Mouse (Mus musculus): ENCODE measurements around the gene Vps41. TPM values are rescaled to one million over a fixed set of nuclear protein-coding genes. Genes with fewer than 3 reads are reported as not detected.

Vps41 gene
- polyA plus RNA-seq, 1 experiment from 2014 or later, result 34.5 TPM

DNA sequence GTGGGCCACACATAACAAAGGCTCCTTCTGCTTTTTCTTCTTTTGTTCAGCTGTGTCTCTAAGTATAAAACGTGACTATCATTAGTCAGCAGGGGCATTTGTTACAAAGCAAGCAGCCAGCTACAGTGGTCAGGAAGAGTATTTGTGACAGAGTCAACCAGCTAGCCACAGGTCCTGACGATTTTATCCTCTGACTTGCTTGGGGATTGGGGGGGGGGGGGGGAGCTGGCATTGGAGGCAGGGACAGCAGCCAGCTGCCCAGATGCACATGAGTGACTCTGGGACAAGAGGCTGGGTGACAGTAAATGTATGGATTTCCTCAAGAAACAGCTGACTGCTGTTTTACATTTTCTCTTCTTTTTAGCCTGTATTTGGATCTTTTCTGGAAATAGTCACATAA lies 50.8 kb downstream of the Vps41 start:
- ATAC-seq, result no peak
- WGBS, result 13% methylated on average over 2 of the region's 2 CpGs
- Histone ChIP-seq H3K9ac (replicated peaks; ENCODE audit: low read depth) (no peak overlapping the region), H3K9me3 (ENCODE audit: low read length) (no peaks in the 10 kb centered on the region), H3K4me2 (replicated peaks; ENCODE audit: low read depth, low read length) (no peak overlapping the region), H3K27ac (ENCODE audit: low read length) (no peak overlapping the region), H3K36me3 (ENCODE audit: insufficient read depth, low read length) (no peaks in the 10 kb centered on the region), H3K4me1 (ENCODE audit: insufficient read depth, low read depth, low read length) (no peaks in the 10 kb centered on the region), H3K4me3 (ENCODE audit: low read depth, low read length) (no peak overlapping the region), H3K27me3 (replicated peaks; ENCODE audit: insufficient read depth, low read length) (no peaks in the 10 kb centered on the region)
- no peak for TF ChIP-seq CTCF (IDR thresholded peaks at IDR 0.05)
- no peak for DNase-seq (ENCODE audit: low spot score)

DNA sequence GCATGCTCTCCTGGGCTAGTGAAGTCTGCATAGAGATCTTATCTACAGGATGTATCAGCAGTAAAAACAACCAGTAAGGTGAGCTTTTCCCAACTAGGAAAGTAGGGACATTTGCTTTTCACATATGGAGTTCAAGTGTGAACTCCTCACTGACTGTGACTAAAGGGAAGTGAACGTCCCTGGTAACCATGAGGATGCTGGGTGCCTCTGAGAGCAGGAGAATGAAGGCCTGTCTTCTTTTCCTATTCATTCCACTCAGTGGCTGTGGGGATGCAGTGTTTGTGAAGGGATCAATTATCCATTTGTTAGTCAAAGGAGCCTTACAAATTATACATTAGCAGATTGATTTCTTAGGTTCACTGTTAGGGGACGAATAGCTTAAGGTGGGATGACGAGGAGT lies 51.4 kb downstream of the Vps41 start:
- Histone ChIP-seq H3K27me3 (replicated peaks; ENCODE audit: insufficient read depth, low read length) (no peaks in the 10 kb centered on the region), H3K27ac (ENCODE audit: low read length) (no peak overlapping the region), H3K9me3 (ENCODE audit: low read length) (no peaks in the 10 kb centered on the region), H3K4me1 (ENCODE audit: insufficient read depth, low read depth, low read length) (no peaks in the 10 kb centered on the region), H3K36me3 (ENCODE audit: insufficient read depth, low read length) (no peaks in the 10 kb centered on the region), H3K9ac (replicated peaks; ENCODE audit: low read depth) (no peak overlapping the region), H3K4me2 (replicated peaks; ENCODE audit: low read depth, low read length) (no peak overlapping the region), H3K4me3 (ENCODE audit: low read depth, low read length) (no peak overlapping the region)
- no peak for ATAC-seq
- WGBS, result 59% methylated on average over 3 of the region's 3 CpGs
- no peak for DNase-seq (ENCODE audit: low spot score)
- TF ChIP-seq CTCF (IDR thresholded peaks at IDR 0.05) (no peak), EP300 (IDR thresholded peaks at IDR 0.05) (no peak)

DNA sequence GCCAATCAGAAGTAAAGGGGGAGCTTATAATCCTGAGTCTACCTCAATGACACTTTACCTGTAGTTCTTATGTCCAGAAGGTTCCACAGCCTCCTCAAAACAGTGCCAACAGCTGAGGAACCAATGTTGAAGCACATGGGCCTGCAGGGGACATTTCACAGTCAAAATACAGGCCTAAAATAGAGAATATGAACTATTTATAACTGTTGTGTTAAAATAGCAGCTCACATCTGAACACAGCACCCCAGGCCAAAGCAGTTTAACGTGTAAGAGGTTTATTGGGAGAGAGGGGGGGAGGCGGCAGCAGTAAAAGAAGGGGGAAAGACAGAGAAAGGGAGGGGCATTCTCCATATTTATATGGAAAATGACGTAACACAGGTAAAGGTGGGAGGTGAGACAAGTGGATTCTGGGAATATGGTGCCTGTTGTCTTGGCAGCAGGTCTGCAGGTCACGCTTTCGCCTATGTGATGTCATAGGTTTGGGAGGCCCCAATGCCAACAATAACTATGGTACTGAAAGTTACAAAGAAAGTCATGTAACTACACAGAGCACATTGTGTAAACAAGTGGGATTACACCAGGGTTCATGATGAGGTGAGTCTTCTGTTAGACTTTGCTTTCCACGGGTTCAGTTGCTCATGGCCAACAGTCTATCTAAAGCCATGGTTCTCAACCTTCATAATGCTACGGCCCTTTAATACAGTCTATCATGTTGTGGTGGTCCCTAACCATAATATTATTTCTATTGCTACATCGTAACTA lies 56.5 kb downstream of the Vps41 start:
- DNase-seq (ENCODE audit: low spot score) (no peak), ATAC-seq (no peak)
- H3K4me1 ChIP-seq (ENCODE audit: insufficient read depth, low read depth, low read length), result no peaks in the 10 kb centered on the region
- no peak overlapping the region for H3K9ac ChIP-seq (replicated peaks; ENCODE audit: low read depth)
- WGBS, result 86% methylated on average over 8 of the region's 8 CpGs
- H3K4me3 ChIP-seq (ENCODE audit: low read depth, low read length), result no peak overlapping the region
- H3K9me3 ChIP-seq (ENCODE audit: low read length), result no peaks in the 10 kb centered on the region
- H3K27ac ChIP-seq (ENCODE audit: low read length), result no peak overlapping the region
- no peak overlapping the region for H3K4me2 ChIP-seq (replicated peaks; ENCODE audit: low read depth, low read length)
- H3K36me3 ChIP-seq (ENCODE audit: insufficient read depth, low read length), result no peaks in the 10 kb centered on the region
- TF ChIP-seq CTCF (IDR thresholded peaks at IDR 0.05) (no peak), EP300 (IDR thresholded peaks at IDR 0.05) (no peak)
- no peaks in the 10 kb centered on the region for H3K27me3 ChIP-seq (replicated peaks; ENCODE audit: insufficient read depth, low read length)

DNA sequence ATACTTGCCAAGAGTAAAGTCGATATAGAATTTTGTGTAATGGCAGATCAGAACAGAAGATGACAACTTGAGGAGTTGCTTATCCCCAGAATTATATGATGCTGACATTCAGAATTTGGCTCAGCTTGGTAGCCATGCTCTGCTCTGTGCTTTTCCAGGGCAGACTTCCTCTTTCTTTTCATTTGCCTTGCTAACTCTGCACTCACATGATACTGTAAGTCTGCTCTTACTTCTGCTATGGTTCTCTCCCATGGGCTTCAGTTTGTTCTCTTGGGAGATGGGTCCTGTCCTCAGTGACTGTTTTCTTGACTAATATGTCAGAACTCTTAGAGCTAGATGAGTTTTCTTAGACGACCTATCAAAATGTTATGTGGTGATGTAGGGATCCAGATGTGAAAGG lies 64.2 kb downstream of the Vps41 start:
- Histone ChIP-seq H3K4me1 (ENCODE audit: insufficient read depth, low read depth, low read length) (no peaks in the 10 kb centered on the region), H3K27me3 (replicated peaks; ENCODE audit: insufficient read depth, low read length) (no peaks in the 10 kb centered on the region), H3K36me3 (ENCODE audit: insufficient read depth, low read length) (no peaks in the 10 kb centered on the region), H3K27ac (ENCODE audit: low read length) (no peak overlapping the region), H3K9ac (replicated peaks; ENCODE audit: low read depth) (no peak overlapping the region), H3K4me3 (ENCODE audit: low read depth, low read length) (no peak overlapping the region), H3K4me2 (replicated peaks; ENCODE audit: low read depth, low read length) (no peak overlapping the region), H3K9me3 (ENCODE audit: low read length) (no peaks in the 10 kb centered on the region)
- DNase-seq (ENCODE audit: low spot score) (no peak), ATAC-seq (no peak)
- no peak for TF ChIP-seq CTCF (IDR thresholded peaks at IDR 0.05)
- no peak for TF ChIP-seq EP300 (IDR thresholded peaks at IDR 0.05)
- WGBS, result 63% methylated on average over 2 of the region's 2 CpGs

DNA sequence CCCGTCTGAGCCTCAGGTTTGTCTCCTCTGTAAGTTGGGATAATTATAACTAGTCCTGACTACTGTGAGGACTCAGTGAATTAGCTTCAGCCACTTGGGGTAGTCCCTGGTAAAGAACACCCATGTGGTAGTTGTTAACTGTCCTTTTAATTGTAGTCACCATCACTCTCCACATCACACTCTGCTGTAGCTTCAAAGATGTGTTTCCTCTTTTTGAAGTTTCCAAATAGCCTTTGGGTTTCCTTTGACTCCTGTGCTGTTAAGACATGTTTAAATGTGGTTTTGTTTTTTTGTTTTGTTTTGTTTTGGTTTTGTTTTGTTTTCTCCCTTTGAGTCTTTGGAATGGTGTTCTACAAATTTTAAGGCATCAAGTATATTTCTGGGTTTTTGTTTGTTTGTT lies 68.6 kb downstream of the Vps41 start:
- H3K9ac ChIP-seq (replicated peaks; ENCODE audit: low read depth), result no peak overlapping the region
- H3K4me1 ChIP-seq (ENCODE audit: insufficient read depth, low read depth, low read length), result no peaks in the 10 kb centered on the region; the same call in 1 of the 2 replicates
- H3K9me3 ChIP-seq (ENCODE audit: low read length), result no peaks in the 10 kb centered on the region
- DNase-seq (ENCODE audit: low spot score) (no peak), ATAC-seq (no peak)
- no peaks in the 10 kb centered on the region for H3K36me3 ChIP-seq (ENCODE audit: insufficient read depth, low read length)
- H3K4me3 ChIP-seq (ENCODE audit: low read depth, low read length), result no peak overlapping the region
- H3K27ac ChIP-seq (ENCODE audit: low read length), result no peak overlapping the region
- 90% methylated on average over 1 of the region's 1 CpGs for WGBS
- H3K27me3 ChIP-seq (replicated peaks; ENCODE audit: insufficient read depth, low read length), result no peaks in the 10 kb centered on the region
- no peak overlapping the region for H3K4me2 ChIP-seq (replicated peaks; ENCODE audit: low read depth, low read length)
- no peak for TF ChIP-seq CTCF (IDR thresholded peaks at IDR 0.05)
- TF ChIP-seq EP300 (IDR thresholded peaks at IDR 0.05), result no peak

DNA sequence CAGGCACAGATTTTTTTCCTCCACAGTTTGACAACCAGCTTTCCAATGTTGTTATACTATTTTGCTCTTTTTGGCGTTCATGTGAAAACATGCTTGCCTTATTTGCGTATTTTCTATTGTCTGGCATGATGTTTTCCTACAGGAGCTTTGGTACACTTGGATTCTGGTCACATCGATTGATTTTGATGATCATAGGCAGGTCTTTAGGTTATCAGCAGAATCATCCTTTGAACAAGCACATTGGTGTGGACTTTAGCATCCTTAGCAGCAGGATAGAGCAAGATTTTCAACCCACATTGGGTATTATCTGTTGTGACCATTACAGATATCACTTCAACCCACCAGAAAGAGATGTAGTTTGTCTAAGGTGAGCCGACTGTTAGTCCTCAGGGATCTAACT lies 71.0 kb downstream of the Vps41 start:
- no peak for TF ChIP-seq EP300 (IDR thresholded peaks at IDR 0.05)
- no peak for TF ChIP-seq CTCF (IDR thresholded peaks at IDR 0.05)
- 85% methylated on average over 4 of the region's 4 CpGs for WGBS
- no peak for ATAC-seq

More for the DNA sequence above, 71.0 kb downstream of the Vps41 start:
- Histone ChIP-seq H3K36me3 (ENCODE audit: insufficient read depth, low read length) (no peaks in the 10 kb centered on the region), H3K27me3 (replicated peaks; ENCODE audit: insufficient read depth, low read length) (no peaks in the 10 kb centered on the region), H3K4me1 (ENCODE audit: insufficient read depth, low read depth, low read length) (no peaks in the 10 kb centered on the region; the same call in 1 of the 2 replicates), H3K4me3 (ENCODE audit: low read depth, low read length) (no peak overlapping the region), H3K9me3 (ENCODE audit: low read length) (no peaks in the 10 kb centered on the region), H3K4me2 (replicated peaks; ENCODE audit: low read depth, low read length) (no peak overlapping the region), H3K9ac (replicated peaks; ENCODE audit: low read depth) (no peak overlapping the region), H3K27ac (ENCODE audit: low read length) (no peak overlapping the region)
- DNase-seq (ENCODE audit: low spot score), result no peak

All from lung, postnatal 0 days (tissue).